Mouse (Mus musculus): ENCODE measurements around the gene Ak2. TPM values are rescaled to one million over a fixed set of nuclear protein-coding genes. Genes with fewer than 3 reads are reported as not detected.

Ak2 gene
- total RNA-seq, 2 experiments from 2014 or later: 66.0 to 66.7 TPM

Other genes with a start within 250 kb of the Ak2 start
- under 1 TPM; 0.20 to 0.33 TPM for gene A3galt2, start 236.6 kb upstream of the Ak2 start, total RNA-seq (2021)
- gene Zfp362, start 185.9 kb upstream of the Ak2 start, total RNA-seq (2021): 10 to 100 TPM; 16.3 to 17.7 TPM
- 1 to 10 TPM; 2.0 to 2.2 TPM for gene Trim62, start 108.4 kb upstream of the Ak2 start, total RNA-seq (2021)
- gene Azin2, start 29.5 kb upstream of the Ak2 start, total RNA-seq (2021): 1 to 10 TPM; 2.5 to 3.2 TPM
- 10 to 100 TPM; 19.5 to 19.6 TPM for gene Rnf19b, start 66.3 kb downstream of the Ak2 start, total RNA-seq (2021)
- gene Tmem54, start 113.6 kb downstream of the Ak2 start, total RNA-seq (2021): not detected
- gene Hpca, start 130.1 kb downstream of the Ak2 start, total RNA-seq (2021): under 1 TPM in 1 of 2 experiments, not detected in 1; 0.41 TPM
- 100 to 1,000 TPM; 221 to 229 TPM for gene Fndc5, start 145.0 kb downstream of the Ak2 start, total RNA-seq (2021)
- 10 to 100 TPM; 16.7 to 17.7 TPM for gene S100pbp, start 197.8 kb downstream of the Ak2 start, total RNA-seq (2021)
- gene Yars, start 197.8 kb downstream of the Ak2 start, total RNA-seq (2021): 10 to 100 TPM; 26.5 to 30.5 TPM

All from heart, postnatal 14 days (tissue).